Mouse (Mus musculus) ES-Bruce4 (cell line): ENCODE data around the gene Rbm19.

Source experiments
- CTCF ChIP-seq: IDR thresholded peaks from one replicate; pipeline ENCODE4 v1.8.1; 2011; ENCODE audit warnings: low read depth, low read length
- EP300 ChIP-seq: IDR thresholded peaks from 2 replicates; pipeline ENCODE4 v1.6.1; 2011; ENCODE audit warnings: low read depth, low read length; ENCODE audit not compliant: insufficient read depth
- POLR2A ChIP-seq: IDR thresholded peaks from one replicate; pipeline ENCODE4 v1.8.1; 2011; ENCODE audit warnings: low read length; ENCODE audit not compliant: insufficient read depth

DNA sequence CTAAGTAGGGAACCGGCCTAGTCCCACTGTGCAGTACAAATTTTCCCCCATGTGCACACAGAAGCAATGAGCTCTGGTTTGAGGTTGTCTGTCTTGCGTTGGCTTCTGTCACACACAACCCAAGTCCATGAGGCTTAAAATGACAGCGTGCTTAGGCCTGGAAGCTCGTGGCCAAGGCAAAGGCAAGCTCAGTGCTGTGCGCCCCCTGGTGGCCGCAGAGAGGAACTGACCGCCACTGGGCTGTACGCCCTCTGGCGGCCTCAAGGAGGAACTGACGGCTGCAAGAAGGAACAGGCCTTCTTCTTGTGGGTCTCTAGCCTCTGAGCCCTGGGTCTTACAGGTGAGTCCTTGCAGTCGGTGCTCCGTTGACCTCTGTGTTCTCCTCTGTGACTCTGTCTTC is 13.5 kb upstream of the Rbm19 start:
- TF ChIP-seq POLR2A (no peak), CTCF (peak; percentile 100), EP300 (0 out of 2 replicates have a peak, but pooled peaks have one; percentile 37)
